Mouse (Mus musculus) lung, embryonic 16.5 days (tissue): Measurements from ENCODE around the gene Ifi35. TPM values are rescaled to one million over a fixed set of nuclear protein-coding genes. Genes with fewer than 3 reads are reported as not detected.

Experiments used
- ATAC-seq: fragments of 200-750 bp; cut with Nextera tagmentation; 2 replicates; pipeline ENCODE4 v1.8.0; 2017; ENCODE audit warnings: low read depth, mild to moderate bottlenecking, moderate library complexity
- H3K27ac ChIP-seq: fragments of 300-500 bp; sonication (generic); 2 replicates; pipeline ENCODE4 v1.5.1; 2014; ENCODE audit warnings: mild to moderate bottlenecking, control low read depth, low read length
- H3K27me3 ChIP-seq: fragments of 300-500 bp; sonication (generic); 2 replicates; pipeline ENCODE4 v1.6.1; 2014; ENCODE audit warnings: low read depth, low read length, mixed read lengths; ENCODE audit not compliant: control insufficient read depth, insufficient read depth
- H3K36me3 ChIP-seq: fragments of 300-500 bp; sonication (generic); 2 replicates; pipeline ENCODE4 v1.6.1; 2014; ENCODE audit warnings: low read length; ENCODE audit not compliant: control insufficient read depth, insufficient read depth
- H3K4me1 ChIP-seq: fragments of 300-500 bp; sonication (generic); replicated peaks from 2 replicates; pipeline ENCODE4 v1.6.1; 2014; ENCODE audit warnings: low read length, mixed read lengths; ENCODE audit not compliant: control insufficient read depth, insufficient read depth
- H3K4me2 ChIP-seq: fragments of 300-500 bp; sonication (generic); 2 replicates; pipeline ENCODE4 v1.6.1; 2014; ENCODE audit warnings: low read depth, low read length, control low read depth
- H3K4me3 ChIP-seq: fragments of 300-500 bp; sonication (generic); 2 replicates; pipeline ENCODE4 v1.5.1; 2014; ENCODE audit warnings: mild to moderate bottlenecking, low read length, control low read depth
- H3K9ac ChIP-seq: fragments of 300-500 bp; sonication (generic); 2 replicates; pipeline ENCODE4 v1.6.1; 2014; ENCODE audit warnings: low read length, control low read depth
- H3K9me3 ChIP-seq: fragments of 300-500 bp; sonication (generic); 2 replicates; pipeline ENCODE4 v1.6.1; 2016; ENCODE audit warnings: low read length; ENCODE audit not compliant: control insufficient read depth
- WGBS: fragments of 180-500 bp; shearing (Covaris S2); extraction: QIAGEN DNeasy Blood & Tissue Kit; methylation state at CpG from one replicate; pipeline ENCODE4 v1.1.7; 2014; 5-methylcytosine and 5-hydroxymethylcytosine counted together
- polyA plus RNA-seq: library from polyadenylated mRNA; unstranded; fragments of >200 nt; fragmentation: Nextera tagmentation; extraction: Ambion mirVana; gene quantifications from 2 replicates; pipeline ENCODE4 v1.2.1, GENCODE M21; 2015

The Ifi35 gene
- 27.3 and 29.1 TPM in 2 replicates for polyA plus RNA-seq

DNA sequence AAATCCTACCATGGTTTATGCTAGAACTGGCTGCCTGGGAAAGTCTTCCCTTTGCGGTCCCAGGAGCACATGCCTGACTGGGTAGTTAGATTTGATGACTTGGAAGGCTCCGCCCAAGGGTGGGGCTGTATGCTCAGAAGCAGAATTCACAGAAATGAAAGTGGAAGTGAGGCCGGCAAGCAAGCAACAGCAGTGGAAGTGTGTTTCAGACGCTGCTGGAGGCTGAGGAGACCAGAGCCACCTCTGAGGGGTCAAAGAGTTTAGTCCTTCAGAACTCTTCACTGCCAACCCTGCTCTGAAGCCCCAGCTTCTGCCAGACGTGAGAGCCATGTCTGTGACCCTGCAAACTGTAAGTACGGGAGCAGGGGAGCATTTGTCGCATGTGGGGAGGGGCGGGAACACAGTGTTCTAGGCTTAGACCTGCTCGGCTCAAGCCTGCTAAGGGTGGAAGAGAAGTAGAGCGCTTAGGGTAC is at the start of gene Ifi35:
Gene Ifi35 (plus strand): TSS at position 134 of the 473 bp plus-strand sequence.
- ATAC-seq: peak; percentile 87
- peak within 1 kb of the TSS; percentile 63 for H3K4me2 ChIP-seq
- 9% methylated on average over 10 of the region's 10 CpGs for WGBS

DNA sequence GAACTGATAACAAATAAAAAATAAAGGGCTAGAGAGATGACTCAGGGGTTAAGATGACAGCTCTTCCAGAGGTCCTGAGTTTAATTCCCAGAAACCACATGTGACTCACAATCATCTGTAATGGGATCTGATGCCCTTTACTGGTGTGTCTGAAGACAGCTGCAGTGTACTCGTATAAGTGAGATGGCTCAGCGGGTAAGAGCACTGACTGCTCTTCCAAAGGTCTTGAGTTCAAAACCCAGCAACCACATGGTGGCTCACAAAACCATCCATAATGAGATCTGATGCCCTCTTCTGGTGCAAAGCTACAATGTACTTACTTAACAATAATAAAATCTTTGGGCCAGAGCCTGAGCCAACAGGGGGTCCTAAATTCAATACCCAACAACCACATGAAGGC is 32.9 kb upstream of the Ifi35 start:
- Histone ChIP-seq H3K36me3 (peaks cover 18% of the 10 kb centered on the region), H3K9me3 (no peaks in the 10 kb centered on the region), H3K27ac (no peak overlapping the region), H3K9ac (no peak overlapping the region), H3K4me2 (no peak overlapping the region), H3K4me3 (no peak overlapping the region), H3K4me1 (peaks cover 6% of the 10 kb centered on the region), H3K27me3 (no peaks in the 10 kb centered on the region)
- WGBS: 88% methylated on average over 2 of the region's 2 CpGs
- ATAC-seq: no peak

More for the DNA sequence above, at the start of gene Ifi35:
- Histone ChIP-seq H3K4me3 (peak within 1 kb of the TSS; percentile 59), H3K36me3 (peaks cover 21% of the 10 kb centered on the region), H3K4me1 (peaks cover 22% of the 10 kb centered on the region), H3K27ac (peak within 1 kb of the TSS; percentile 34), H3K9ac (peak within 1 kb of the TSS; percentile 71), H3K9me3 (no peaks in the 10 kb centered on the region), H3K27me3 (no peaks in the 10 kb centered on the region)

DNA sequence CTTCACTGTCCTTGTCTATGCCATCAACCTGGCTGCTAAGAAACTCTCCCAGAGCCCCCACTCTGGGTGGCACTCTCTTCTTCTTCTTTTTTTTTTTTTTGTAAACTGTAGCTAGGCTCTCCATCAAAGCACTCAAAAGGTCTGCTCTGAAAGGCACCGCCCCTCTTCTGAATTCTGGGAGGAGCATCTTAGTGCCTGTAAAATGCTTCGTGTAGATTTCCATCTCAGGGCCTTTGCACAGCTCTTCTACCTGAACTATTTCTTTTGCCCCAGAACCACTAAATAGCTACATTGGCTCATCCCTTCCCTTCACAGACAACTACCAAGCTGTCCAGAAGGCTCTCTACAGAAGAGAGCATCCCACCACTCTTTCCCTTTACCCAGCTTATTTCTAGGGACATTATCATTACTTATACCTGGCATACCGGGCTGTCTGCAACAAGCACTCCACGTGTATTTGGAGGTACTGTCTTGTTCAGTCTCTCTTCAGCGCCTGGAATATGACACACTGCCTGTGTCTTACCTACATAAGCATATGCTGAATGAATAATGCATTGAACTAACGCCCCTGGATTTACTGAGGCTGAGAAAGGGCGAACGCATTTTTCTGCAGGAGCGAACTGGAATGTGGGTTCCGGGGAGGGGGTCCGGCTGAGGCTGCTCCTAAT is 31.6 kb upstream of the Ifi35 start:
- peak overlapping the region; percentile 86 for H3K9ac ChIP-seq
- ATAC-seq: peak; percentile 8; the same call in 1 of the 2 replicates
- no peaks in the 10 kb centered on the region for H3K9me3 ChIP-seq
- H3K4me3 ChIP-seq: peak overlapping the region; percentile 66
- H3K27ac ChIP-seq: 0 out of 2 replicates have a peak overlapping the region, but pooled peaks have one; percentile 4
- H3K36me3 ChIP-seq: peaks cover 10% of the 10 kb centered on the region
- no peaks in the 10 kb centered on the region for H3K27me3 ChIP-seq
- peak overlapping the region; percentile 82 for H3K4me2 ChIP-seq
- WGBS: under 1% methylated on average over 11 of the region's 11 CpGs
- peaks cover 6% of the 10 kb centered on the region for H3K4me1 ChIP-seq

DNA sequence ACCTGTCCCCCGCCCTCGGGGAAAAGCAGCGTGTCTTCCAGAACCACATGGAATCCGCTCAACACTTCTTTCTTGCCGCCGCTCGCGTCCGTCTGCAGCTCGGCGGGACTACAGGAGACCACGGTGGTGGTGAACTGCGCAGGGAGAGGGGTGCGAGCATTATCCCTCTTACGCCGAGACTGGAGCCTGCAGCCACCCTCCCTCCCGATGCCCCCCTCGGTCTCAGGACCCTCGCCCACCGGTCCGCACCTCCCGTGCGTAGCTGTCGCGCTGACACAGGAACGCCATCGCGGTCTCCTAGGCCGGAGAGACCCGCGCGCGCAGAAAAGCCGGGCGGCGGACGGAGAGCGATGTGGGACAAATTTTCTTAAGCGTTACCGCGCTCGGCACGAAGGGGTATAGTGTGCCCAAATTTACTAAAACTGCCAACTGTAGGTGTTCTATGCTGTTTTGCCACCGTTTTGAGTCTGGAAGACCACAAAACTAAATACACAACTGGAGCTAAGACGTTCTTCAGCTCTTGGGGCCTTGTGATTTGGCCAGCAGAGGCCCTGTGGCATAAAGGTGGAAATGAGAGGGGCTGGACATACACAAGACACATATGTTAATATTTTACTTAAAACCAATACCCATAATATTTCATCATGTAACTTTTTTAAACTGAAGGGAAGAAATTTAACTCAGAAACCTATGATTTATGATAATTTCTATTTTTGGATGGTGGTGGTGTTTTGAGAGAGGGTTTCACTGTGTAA is 30.9 kb upstream of the Ifi35 start, which contains the start of gene Aarsd1:
Gene Aarsd1 (minus strand): TSS at position 515 of the 755 bp plus-strand sequence.
- H3K4me1 ChIP-seq: peaks cover 6% of the 10 kb centered on the region
- no peaks in the 10 kb centered on the region for H3K9me3 ChIP-seq
- peak; percentile 79 for ATAC-seq
- H3K36me3 ChIP-seq: peaks cover 5% of the 10 kb centered on the region; the same call in 1 of the 2 replicates
- H3K27ac ChIP-seq: peak within 1 kb of the TSS; percentile 53; the same call in 1 of the 2 replicates
- peak within 1 kb of the TSS; percentile 82 for H3K4me2 ChIP-seq
- H3K9ac ChIP-seq: peak within 1 kb of the TSS; percentile 86
- peak within 1 kb of the TSS; percentile 66 for H3K4me3 ChIP-seq
- no peaks in the 10 kb centered on the region for H3K27me3 ChIP-seq
- WGBS: under 1% methylated on average over 38 of the region's 45 CpGs

DNA sequence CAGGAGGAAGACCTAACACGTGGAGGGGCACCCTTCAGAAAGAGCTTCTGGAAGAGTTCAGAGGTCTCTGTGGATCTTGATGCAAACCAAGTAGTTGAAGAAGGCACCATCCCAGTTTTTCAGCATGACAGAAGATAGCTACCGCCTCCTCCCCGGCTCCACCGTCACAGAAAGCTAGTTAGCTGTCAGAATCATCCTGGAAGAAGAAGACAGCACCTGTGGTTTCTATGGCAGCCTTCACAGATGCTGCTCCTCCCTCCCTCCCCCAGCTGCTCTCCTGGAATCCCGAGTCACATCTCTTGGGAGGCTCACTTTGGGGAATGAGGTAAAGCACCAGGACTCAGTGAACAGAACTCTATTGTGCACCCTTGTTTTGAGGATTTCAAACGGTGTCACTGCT is 29.2 kb upstream of the Ifi35 start:
- H3K27me3 ChIP-seq: no peaks in the 10 kb centered on the region
- no peak overlapping the region for H3K4me2 ChIP-seq
- 58% methylated on average over 6 of the region's 6 CpGs for WGBS
- no peak overlapping the region for H3K27ac ChIP-seq
- ATAC-seq: no peak
- H3K36me3 ChIP-seq: no peaks in the 10 kb centered on the region
- peaks cover 6% of the 10 kb centered on the region for H3K4me1 ChIP-seq
- H3K9ac ChIP-seq: no peak overlapping the region
- no peaks in the 10 kb centered on the region for H3K9me3 ChIP-seq
- no peak overlapping the region for H3K4me3 ChIP-seq

DNA sequence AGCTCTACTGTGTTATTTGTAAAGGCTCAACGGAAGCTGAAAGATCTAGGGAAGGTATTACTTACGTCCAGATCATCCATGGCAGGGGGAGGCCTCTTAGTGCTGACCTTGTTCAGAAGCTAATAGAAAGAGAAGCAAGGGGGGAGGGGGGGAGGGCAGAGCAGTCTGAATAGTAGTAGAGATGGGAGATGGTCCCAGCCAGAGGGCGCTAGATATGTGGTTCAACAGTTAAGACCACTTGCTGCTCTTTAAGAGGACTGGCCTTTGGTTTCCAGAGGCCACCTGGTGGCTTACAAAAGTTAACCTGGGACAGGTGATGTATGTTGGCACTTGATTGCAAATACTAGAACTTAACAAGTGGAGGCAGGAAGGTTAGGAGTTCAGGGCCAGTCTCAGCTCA is 28.6 kb upstream of the Ifi35 start:
- no peak for ATAC-seq
- Histone ChIP-seq H3K36me3 (no peaks in the 10 kb centered on the region), H3K4me2 (no peak overlapping the region), H3K4me1 (peaks cover 6% of the 10 kb centered on the region), H3K27me3 (no peaks in the 10 kb centered on the region), H3K4me3 (no peak overlapping the region), H3K27ac (no peak overlapping the region), H3K9me3 (no peaks in the 10 kb centered on the region), H3K9ac (no peak overlapping the region)
- 33% methylated on average over 3 of the region's 3 CpGs for WGBS

DNA sequence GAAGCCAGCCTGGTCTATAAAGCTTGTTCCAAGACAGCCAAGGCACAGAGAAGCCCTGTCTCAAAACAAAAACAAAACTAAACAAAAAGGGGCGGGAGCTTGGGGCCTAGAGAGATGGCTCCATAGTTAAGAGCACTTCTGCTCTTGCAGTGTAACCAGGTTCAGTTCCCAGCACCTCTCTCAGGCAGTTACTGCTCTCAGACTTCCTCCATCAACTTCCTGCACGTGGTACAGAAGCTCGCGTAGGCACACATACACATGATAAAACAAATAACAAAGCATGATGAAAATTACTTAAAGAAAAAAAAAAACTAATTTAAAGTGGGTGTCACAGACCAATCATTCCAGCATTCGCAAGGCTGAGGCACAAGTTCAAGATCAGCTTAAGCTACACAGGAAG is 28.1 kb upstream of the Ifi35 start:
- Histone ChIP-seq H3K9ac (no peak overlapping the region), H3K27ac (no peak overlapping the region), H3K36me3 (no peaks in the 10 kb centered on the region), H3K9me3 (no peaks in the 10 kb centered on the region), H3K4me1 (peaks cover 6% of the 10 kb centered on the region), H3K27me3 (no peaks in the 10 kb centered on the region), H3K4me3 (no peak overlapping the region), H3K4me2 (no peak overlapping the region)
- no peak for ATAC-seq
- whole genome bisulfite sequencing: 80% methylated on average over 5 of the region's 5 CpGs

DNA sequence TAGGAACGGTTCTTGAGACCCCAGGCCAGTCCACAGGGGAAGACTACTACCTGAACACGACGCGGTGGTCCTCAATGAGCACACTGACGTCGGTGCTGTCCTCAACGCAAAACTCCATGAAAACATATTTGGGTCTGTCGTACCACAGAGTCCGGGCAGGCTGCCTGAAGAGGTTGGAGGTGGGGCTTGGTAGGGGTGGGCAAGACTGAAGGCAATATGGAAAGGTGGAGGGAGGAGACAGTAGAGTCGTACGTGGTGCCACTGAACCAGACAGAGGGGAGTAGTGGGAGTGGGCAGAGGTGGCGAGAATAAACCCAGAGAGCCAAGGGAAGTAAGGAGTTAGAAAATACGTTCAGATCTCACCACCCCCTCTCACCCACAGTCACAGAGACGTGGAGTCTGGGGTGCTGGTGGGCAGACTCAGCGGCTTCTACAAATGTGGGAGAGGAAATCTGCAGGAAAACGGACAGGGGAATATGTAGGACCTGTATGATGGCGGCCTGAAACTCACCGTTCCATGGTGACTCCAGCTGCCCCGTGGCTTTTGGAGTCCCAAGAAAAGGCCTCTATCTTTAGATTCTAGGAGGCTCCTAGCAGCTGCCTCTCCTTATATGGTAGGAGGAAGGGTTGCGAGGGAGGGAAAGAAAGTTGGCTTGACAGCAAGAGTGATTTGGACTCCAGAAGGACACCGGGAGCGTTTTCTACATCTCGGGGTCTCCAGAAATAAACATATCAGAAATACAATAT is 23.9 kb upstream of the Ifi35 start, which contains the start of gene Gm27029:
Gene Gm27029 (minus strand): TSS at position 692 of the 747 bp plus-strand sequence.
- peak within 1 kb of the TSS; percentile 82 for H3K4me2 ChIP-seq
- no peaks in the 10 kb centered on the region for H3K36me3 ChIP-seq

More for the DNA sequence above, 23.9 kb upstream of the Ifi35 start, which contains the start of gene Gm27029:
- Histone ChIP-seq H3K4me1 (peaks cover 15% of the 10 kb centered on the region), H3K27me3 (no peaks in the 10 kb centered on the region), H3K27ac (peak within 1 kb of the TSS; percentile 80), H3K4me3 (peak within 1 kb of the TSS; percentile 79), H3K9ac (peak within 1 kb of the TSS; percentile 79), H3K9me3 (no peaks in the 10 kb centered on the region)
- 3% methylated on average over 23 of the region's 23 CpGs for WGBS
- peak; percentile 78 for ATAC-seq
